Mouse (Mus musculus) adrenal gland, postnatal 25 days (tissue): ENCODE measurements around the gene Srp9. TPM values are rescaled to one million over a fixed set of nuclear protein-coding genes. Genes with fewer than 3 reads are reported as not detected.

ENCODE experiments used
- DNase-seq: peaks from one replicate; pipeline ENCODE4 v3.0.0; 2021; ENCODE audit warnings: mixed read lengths
- long read RNA-seq: library from polyadenylated mRNA; stranded (forward); transcript quantifications from one replicate; pipeline ENCODE4 v2.0.0, GENCODE M21; 2021
- total RNA-seq: library from RNA; stranded (reverse); gene quantifications from 2 replicates; pipeline ENCODE4 v1.2.3, GENCODE M21; 2021

Gene Srp9
- total RNA-seq: 50.7 and 60.9 TPM in 2 replicates
- long read RNA-seq, transcript Srp9-201 (3 exons, 1,367 nt): major isoform, 108 of 112 reads
- long read RNA-seq, partial matches to known transcripts: 0 of 112 reads
- long read RNA-seq, other reads (novel, unspliced or antisense): 1 of 112 reads

DNA sequence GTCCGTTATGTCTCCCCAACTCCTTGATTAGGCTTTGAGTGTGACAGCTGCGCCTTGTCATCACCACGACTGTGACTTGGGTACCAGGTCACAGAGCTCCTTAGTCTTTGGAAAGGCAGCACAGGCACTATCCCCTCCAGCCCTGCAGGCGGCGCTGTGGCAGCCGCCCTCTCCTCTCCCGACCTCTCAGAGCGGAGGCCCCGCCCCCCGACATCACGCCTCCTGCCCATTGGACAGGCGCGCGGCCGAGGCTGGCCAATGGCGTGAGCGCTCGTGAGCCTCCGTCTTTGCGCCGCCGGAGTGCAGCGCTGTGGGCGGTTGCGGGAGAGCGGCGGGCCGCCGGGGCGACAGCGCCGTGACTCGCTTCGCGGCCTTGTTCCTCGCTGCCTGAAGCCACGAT lies at the start of gene Srp9:
Gene Srp9, plus strand, starts transcription at position 232 of the 400 bp plus-strand sequence.
- peak; percentile 99 for DNase-seq

DNA sequence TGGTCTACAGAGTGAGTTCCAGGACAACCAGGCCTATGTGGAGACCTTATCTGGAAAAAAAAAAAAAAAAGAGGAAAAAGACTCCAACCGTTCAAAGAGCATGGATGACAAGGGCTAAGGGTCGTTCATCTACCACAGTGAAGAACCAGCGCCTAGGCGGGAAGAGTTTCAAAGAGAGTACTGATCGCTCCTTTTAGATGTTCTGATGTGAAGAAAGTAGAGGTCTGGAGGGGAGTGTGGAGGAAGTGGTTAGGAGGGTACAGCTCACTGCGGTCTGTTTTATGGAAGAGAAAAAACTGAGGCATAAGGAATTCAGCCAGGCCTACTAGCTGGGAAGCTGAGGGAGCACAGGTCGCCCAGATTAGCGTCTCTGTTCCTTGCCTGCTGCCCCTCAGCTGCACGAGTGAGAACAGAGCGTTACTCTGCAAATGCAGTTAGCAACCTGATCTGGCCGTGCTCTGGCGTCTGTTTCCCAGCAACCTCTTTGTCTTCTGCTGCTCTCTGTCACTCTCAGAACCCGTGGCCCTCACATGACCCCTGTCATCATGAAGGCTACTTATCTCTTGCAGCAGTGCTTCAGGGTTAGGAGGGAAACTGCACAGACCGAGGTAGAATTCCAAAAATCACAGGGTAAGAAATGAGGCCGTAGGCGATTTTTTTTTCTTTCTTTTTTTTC lies 42.7 kb upstream of the Srp9 start:
- DNase-seq: peak; percentile 43

DNA sequence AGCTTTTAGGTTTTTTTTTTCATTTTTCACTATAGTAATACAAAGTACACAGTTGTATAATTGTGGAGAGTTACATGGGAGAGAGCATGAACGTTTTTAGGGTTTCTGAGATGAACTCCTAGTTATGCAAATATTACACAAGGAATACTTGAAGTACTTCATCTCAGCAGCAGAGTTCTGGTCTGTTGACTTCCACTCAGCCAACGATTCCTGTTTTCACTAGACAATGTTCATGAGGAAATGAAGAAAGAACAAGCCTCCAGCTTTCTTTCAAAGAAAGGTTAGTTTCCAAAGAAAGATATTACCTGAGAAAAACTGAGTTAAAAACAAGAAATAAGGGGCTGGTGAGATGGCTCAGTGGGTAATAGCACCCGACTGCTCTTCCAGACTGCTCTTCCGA lies 41.1 kb upstream of the Srp9 start:
- DNase-seq: no peak

DNA sequence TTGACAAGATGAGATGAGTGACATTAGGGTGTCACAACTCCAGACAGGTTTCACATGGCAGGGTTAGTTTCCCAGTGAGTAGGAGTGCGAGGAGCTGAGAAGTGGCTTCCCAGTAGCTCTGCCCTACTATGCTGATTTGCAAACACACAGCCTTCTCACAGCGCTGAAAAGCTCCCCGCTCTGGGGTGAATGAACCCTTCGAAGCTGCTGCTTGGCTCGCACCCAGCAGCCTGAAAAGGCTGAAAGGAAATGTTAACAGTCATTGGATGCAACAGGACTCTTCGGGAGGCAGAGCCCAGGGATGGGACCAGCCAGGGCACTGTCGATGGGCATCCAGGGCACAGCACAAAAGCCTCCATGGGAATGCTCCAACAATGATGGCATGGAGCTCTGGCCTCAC lies 37.8 kb upstream of the Srp9 start:
- no peak for DNase-seq

DNA sequence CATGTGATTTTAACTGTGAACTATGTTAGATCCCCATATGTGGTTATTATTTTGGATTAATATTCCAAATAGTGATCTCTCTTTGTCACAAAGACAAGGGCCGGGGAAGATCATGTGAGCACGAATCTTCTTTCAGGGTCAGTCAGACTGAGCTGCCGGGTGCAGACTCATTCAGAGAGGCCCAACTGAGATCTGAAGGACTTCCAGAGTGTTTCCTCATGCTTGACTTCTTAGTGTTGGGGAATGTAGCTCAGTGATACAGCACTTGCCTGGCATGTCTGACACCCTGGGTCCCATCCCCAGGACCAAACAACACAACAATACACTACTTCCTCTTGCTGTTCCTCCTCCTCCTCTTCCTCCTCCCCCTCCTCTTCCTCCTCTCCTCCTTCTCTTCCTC lies 37.2 kb upstream of the Srp9 start:
- no peak for DNase-seq

DNA sequence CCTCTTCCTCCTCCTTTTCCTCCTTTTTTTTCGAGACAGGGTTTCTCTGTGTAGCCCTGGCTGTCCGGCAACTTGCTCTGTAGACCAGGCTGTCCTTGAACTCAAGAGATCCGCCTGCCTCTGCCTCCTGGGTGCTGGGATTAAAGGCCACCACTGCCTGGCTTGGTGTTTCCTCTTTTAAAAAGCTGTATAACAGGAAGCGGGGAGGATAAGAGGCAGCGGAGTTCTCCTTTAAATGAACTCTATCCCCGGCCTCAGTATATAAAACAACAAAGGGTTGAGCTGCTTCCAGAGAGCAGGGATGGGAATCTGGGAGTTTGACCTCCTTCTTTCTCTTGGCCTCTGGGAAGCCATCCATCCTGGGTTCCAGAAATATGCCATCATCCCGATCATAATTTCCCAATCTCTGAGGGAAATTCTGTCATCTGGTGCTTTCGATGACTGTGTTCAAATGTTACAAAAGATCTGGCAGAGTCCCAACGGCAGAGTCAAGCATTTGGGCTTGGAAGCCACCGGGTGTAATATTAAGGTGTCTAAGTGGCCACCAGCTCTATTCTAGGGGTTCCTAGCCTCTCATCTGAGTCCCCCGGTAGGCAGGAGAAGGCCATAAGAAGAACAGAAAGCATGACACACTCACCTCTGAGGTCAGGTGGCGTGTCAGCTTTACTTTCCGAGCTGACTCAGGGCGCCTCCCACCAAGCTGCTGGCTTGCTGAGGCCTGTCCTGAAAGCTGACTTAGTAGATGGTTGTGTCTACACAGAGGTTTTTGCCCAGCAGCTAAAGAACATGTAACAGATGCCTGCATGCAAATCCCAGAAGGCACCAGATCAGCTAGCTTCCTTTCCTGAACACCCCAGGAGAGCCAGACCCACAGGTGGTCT lies 36.5 kb upstream of the Srp9 start:
- peak; percentile 35 for DNase-seq

DNA sequence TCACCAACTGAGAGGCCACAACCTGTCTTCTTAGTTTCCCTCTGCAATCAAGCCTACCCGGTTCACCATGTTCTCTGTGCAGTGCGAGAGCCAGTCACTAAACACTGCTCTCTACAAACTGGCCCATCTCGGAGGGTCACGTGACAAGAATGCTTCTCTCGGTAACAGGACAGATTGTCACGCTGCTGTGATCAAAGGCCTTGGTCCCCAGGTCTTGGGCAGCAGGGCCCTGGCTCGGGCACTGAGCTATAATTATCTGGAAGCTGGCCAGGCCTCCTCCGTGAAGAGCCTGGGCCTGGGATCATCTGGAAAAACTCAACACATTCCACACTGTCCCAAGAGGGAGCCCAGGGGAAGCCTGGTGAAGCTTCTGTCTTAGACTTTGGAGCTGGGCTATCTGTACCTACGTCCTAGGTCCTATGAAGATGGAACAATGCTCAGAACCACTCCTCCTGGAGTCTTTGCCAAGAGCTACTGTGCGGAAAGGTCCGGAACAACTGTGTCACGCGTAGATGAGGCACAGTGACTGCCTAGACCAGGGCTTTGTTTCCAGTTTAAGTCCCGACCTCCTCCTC lies 35.6 kb upstream of the Srp9 start:
- DNase-seq: no peak

DNA sequence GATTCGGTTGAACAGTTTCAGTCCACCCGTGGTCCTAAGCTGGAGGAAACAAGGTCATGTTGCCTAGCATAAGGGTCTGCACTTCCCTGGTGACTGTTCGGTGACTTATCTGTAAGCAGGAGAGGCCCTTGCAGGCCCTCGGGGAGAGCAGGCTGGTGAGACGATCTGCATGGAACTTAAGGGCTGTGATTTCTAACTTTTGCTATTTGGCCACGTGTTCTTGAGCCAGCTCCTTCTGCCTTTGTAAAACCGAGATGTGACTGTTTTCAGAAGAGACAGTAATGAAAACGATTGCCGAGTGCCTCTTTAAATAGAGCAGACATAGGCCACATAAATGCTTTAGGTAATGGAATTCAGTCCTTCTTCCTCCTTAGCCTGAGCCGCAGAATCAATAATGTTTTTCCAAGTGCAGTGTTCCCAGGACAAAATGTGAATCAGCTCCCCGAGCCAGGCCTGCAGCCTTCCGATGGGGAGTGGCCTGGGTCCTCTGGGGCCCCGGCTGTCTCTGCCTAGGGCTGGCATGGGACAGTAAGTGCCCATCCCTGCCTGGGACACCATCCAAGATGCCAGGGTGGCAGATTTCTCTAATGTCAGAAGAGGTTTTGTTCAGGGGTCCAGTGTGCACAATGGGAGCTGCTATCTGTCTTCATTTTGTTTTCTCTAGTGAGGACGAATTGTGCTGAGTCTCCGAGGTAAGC lies 34.8 kb upstream of the Srp9 start:
- no peak for DNase-seq

DNA sequence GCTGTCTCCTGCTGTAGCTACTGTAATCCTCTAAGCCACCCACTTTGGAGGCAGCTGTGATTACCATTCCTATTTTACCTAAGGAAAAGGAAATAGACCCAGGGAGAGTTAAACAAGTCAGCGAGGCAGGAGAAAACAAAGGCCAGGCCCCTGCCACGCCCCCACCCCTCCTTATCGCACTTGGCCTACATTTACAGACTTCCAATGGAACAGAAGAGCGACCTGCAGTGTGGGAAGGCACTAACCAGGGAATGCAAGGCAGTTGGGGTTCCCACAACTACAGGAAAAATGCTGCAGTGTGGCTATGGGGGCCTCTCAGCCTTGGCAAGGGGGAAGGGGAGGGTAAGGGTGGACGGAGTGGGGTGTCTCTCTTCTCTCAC lies 34.2 kb upstream of the Srp9 start:
- DNase-seq: no peak

DNA sequence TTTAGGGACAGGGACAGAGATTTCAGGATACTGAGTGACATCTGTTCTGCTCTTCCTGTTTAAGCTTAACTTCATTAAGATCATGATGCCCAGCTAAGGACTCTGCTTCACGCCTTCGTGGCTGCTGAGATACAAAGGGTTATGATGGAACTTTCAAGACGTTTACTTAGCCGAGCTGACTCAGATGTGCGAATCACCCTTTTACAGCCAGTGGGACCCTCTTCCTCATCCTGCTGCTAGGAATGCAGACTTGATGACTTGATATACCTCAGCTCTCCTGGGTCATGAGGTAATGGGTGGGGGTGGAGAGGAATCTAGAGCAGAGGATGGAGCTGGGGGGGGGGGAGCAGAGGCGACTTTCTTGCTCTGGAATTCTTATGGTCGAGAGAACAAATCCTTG lies 33.3 kb upstream of the Srp9 start:
- no peak for DNase-seq

DNA sequence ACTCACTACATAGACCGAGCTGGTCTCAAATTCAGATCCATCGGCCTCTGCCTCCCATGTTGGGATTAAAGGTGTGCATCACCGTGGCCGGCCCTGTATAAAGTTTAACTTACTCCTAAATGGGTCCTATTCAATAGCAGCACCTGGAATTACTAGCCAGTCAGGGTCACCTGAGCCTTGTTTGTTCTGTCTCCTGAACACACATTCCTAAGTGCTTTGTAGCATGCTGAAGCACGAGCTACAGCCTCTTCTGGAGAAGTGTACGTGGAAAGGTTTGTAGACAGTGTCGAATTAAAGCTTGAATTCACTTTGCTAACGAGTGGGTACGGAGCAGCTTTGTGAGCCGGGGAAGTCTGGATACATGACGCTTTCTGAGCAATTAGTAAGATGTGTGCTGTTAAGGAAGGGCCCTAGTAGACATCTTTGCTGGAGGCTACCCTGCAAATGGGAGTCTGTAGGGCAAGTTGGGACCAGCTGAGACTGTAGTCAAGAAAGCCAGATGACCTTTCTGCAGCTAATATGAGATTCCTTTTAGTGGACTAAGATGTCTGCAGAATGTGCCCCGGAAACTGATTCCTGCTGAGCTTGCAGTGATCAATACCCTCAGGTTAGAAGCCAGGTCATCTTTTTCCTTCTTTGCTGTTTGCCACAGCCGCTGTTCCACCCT lies 32.7 kb upstream of the Srp9 start:
- no peak for DNase-seq

DNA sequence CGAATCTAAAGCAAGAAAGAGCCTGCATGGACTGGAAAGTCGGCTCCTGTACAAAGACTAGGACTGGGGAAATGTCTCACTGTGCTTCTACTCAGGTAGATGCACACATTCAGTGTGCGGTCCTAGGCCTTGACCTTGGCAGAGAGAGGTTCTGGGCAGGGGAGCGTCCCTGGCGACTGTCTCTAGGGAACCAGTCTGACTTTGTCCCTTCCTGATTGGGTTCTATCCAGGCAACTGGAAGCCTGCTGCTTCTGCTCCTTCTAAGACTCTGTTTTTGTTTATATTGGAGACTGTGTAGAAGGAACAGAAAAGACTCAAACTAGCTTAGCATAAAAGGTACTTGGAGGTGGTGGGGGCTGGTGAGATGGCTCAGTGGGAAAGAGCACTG lies 32.1 kb upstream of the Srp9 start:
- no peak for DNase-seq

DNA sequence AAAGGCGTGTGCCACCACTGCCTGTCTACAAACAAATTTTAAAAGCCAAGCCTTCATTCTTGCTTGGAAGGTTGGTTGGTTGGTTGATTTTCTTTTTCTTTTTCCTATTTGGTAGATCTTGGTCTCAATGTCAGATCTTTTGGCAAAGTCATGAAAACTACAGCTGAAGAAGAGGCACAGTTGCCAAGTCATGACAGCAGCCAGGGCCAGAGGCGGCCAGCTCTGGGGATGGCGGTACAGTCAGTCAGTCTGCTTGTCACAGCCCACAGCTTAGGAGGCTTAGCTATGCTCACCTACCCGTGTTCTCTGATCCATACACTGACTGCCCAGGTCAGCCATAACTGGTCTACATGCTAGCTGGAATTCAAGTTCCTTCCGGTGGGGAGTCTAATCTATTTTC lies 31.1 kb upstream of the Srp9 start:
- no peak for DNase-seq

DNA sequence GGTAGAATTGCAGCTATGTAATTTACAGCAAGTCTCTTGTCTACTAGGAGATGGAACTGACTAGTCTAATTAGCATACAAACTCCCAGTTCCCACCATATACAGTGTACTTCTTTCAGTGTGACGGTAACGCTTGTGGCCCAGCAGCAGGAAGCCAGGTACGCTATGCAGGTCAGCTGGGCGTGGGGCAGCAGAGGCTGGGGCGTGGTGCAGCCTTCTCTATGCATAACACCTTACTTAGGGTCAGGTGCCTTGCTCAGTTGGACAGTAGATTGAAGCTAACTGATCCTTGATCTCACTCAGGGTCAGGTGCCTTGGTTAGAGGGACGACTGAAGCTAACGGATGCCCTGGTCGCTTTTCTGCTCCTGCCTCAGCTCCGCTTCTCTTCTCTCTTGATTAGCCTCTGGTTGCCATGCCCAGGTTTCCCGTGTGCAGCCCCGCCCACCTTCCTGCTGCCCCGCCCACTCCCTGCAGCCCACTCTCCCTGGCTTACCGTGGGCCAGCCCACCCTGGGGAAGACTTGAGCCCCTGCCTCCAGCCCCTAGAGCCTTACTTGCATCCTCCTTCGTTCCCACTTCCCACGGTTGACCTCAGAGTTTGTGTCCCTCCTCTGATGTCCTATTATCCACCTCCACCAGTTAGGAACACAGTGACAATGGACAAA lies 29.9 kb upstream of the Srp9 start:
- DNase-seq: no peak

DNA sequence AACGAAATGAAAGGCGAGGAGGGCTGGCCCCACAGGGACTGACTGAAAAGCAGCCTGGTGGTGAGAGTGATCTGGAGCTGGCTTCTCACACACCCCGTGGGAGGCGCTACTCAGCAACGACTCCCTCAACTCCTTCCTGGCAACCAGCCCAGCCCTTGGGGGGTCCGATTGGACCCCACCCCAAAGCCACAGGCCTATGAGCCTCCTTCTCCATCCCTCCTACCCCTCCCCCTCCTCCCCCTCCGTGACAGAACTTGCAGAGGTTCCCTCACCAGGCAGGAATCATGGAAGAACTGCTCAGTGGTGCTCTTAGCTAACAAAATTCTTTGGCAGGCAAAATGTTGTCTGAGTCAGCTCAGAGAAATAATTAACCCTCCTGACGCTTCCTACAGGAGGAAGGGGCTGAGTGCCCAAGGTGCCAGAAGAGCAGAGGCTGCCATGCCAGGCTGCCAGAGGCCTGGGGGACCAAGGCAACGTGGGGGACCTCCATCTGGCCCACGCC lies 29.2 kb upstream of the Srp9 start:
- DNase-seq: no peak

DNA sequence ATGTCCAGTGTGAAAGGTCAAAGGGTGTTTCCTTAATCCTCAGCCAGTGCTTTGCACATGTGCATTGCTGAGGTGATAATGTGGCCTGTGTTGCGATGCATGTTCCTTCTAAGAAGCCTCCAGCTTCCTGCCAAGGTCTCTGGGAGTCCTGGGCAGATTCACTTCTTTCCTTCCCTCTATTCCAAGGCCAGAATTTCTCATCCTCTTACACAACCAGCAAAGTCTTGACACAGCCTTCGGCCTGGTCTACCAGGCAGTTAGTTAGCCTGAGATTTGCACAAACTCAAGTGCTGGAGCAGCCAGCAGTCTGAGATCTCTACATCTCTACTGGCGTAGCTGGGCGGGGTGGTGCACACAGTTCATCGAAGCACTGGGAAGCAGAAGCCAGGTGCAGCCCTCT lies 27.8 kb upstream of the Srp9 start:
- no peak for DNase-seq

DNA sequence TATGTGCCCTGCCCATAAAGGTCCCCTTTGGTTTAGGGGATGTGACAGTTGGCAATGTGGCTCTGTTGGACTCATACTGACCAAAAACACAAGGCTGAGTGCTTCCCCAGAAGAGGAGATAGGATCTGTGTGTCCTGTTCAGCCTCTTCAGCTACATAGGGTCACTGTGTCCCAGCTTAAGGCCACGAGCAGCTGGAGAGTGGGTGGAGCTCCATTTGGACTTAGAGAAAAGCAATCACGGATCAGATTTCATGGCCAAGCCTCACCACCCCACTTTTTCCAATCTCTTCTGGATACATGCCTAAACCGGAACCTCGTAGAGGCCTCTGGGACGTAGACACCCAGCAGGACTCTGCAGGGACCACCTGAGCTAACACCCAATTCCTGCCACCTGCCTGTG lies 25.5 kb upstream of the Srp9 start:
- DNase-seq: no peak

DNA sequence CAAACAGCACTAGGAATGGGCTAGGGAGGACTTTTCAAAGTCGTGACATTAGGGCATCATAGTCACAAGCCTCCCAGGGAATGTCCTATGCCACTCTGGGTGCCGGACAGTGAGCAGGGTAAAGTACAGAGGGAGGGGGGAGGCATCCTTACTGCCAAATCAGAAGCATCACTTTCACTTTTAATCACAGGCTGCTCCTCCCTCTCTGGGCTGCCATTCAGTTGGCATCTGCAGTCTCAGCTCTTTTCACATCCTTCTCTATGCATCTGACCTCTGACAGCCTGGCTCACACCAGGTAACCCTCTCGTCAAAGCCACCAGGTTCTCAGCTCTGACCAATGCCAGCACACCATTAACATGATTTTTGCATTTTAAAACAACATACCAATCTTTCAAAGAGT lies 24.1 kb upstream of the Srp9 start:
- DNase-seq: no peak

DNA sequence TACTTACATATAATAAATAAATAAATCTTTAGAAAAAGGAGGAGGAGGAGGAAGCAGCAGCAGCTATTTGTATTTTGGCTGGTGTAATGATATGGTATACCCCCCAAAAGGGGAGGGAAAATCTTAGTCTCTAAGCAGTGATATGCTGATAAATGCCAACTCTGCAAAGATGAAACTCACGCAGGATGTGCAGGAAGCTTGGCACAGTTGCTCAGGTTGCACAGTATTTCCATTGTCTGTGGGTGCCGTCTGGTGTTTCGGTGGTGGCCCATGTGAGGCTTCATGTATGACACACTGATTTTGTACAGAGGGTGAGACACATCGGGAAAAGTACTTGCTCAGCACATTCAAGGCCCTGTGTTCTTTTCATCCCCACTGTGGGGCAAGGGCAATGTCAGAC lies 23.1 kb upstream of the Srp9 start:
- DNase-seq: no peak

DNA sequence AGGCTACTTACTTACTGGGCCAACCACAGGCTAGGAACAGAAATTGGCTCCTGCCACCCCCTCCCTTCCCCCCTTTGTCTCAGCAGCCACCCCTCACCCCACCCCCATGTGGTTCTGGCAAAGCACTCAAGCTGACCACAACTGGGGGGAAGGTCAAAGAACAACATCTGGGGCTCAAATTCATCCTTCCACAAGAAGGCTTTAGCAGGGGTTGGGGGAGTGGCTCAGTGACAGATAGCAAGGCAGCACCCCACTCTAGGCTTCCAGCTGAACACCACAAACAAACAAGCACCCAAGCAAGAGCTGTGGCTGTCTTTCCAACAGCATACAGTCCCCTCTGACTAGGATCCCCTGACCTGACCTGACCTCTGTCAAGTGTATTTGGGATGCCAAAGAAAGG lies 21.8 kb upstream of the Srp9 start:
- no peak for DNase-seq

DNA sequence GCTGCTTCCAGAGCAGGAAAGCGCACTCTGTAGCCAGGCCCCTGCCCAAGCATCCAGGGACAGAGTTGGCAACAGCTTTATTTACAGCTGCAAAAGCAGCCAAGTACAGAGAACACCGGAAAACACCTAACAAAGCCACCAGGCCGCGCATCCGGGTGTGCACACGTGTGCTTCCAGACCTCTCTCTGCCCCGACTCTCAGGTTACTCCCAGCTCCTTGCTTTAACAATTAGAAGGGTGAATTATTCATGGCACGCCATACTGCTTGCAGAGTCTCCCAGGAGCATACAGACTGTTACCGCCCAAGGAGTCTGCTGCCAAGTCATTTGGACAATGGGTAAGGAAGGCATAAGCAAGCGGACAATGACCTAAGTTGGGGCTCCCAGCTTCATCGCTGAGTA lies 21.1 kb upstream of the Srp9 start:
- DNase-seq: no peak
